Mouse (Mus musculus): ENCODE measurements around the gene 6030458C11Rik. TPM values are rescaled to one million over a fixed set of nuclear protein-coding genes. Genes with fewer than 3 reads are reported as not detected.

The 6030458C11Rik gene
- polyA plus RNA-seq (2015; fragmentation: Nextera tagmentation; extraction: Ambion mirVana) = 49.7 and 51.1 TPM in 2 replicates

GRCm38 (mm10) chr15:12824197-12824952, at the start of gene 6030458C11Rik, which contains the start of gene Drosha:
6030458C11Rik (minus strand) TSS chr15:12824649.
Drosha (plus strand) TSS chr15:12824815.
- ATAC-seq (ENCODE audit: low FRiP score, low read depth) = peak; percentile 100
- peak within 1 kb of the TSS; percentile 79 for H3K4me2 ChIP-seq (replicated peaks)
- H3K4me1 ChIP-seq = peaks cover 24% of the 10 kb centered on the region
- WGBS = under 1% methylated on average over 67 of the region's 67 CpGs
- H3K27ac ChIP-seq = peak within 1 kb of the TSS; percentile 65
- peaks cover 54% of the 10 kb centered on the region for H3K36me3 ChIP-seq
- H3K9me3 ChIP-seq = no peaks in the 10 kb centered on the region
- H3K27me3 ChIP-seq = no peaks in the 10 kb centered on the region
- peak within 1 kb of the TSS; percentile 66 for H3K4me3 ChIP-seq
- peak within 1 kb of the TSS; percentile 94 for H3K9ac ChIP-seq

GRCm38 (mm10) chr15:12867269-12867668, 42.8 kb upstream of the 6030458C11Rik start:
- Histone ChIP-seq H3K27me3 (no peaks in the 10 kb centered on the region), H3K9ac (no peak overlapping the region), H3K27ac (no peak overlapping the region), H3K4me3 (no peak overlapping the region), H3K4me1 (0 out of 2 replicates have a peak, but pooled peaks cover 2% of the 10 kb centered on the region), H3K9me3 (no peaks in the 10 kb centered on the region), H3K36me3 (peaks cover 65% of the 10 kb centered on the region), H3K4me2 (replicated peaks) (no peak overlapping the region)
- WGBS = 57% methylated on average over 8 of the region's 8 CpGs
- no peak for ATAC-seq (ENCODE audit: low FRiP score, low read depth)

- Histone ChIP-seq H3K4me1 (peaks cover 7% of the 10 kb centered on the region; the same call in 1 of the 2 replicates), H3K4me3 (no peak overlapping the region), H3K4me2 (replicated peaks) (no peak overlapping the region), H3K27ac (no peak overlapping the region), H3K36me3 (peaks cover 66% of the 10 kb centered on the region), H3K9me3 (no peaks in the 10 kb centered on the region), H3K27me3 (no peaks in the 10 kb centered on the region), H3K9ac (no peak overlapping the region)
- ATAC-seq (ENCODE audit: low FRiP score, low read depth) = no peak
- 69% methylated on average over 7 of the region's 7 CpGs for WGBS
Measured at GRCm38 (mm10) chr15:12865595-12866314, 41.3 kb upstream of the 6030458C11Rik start.

GRCm38 (mm10) chr15:12863669-12864068, 39.2 kb upstream of the 6030458C11Rik start:
- H3K9ac ChIP-seq = no peak overlapping the region
- no peak for ATAC-seq (ENCODE audit: low FRiP score, low read depth)
- H3K9me3 ChIP-seq = no peaks in the 10 kb centered on the region
- WGBS = 22% methylated on average over 1 of the region's 1 CpGs
- peaks cover 75% of the 10 kb centered on the region for H3K36me3 ChIP-seq
- no peak overlapping the region for H3K27ac ChIP-seq
- H3K4me1 ChIP-seq = peaks cover 7% of the 10 kb centered on the region; the same call in 1 of the 2 replicates
- no peaks in the 10 kb centered on the region for H3K27me3 ChIP-seq
- H3K4me2 ChIP-seq (replicated peaks) = no peak overlapping the region
- no peak overlapping the region for H3K4me3 ChIP-seq

- 67% methylated on average over 3 of the region's 3 CpGs for WGBS
Measured at GRCm38 (mm10) chr15:12862061-12862460, 37.6 kb upstream of the 6030458C11Rik start.

GRCm38 (mm10) chr15:12858645-12859044, 34.2 kb upstream of the 6030458C11Rik start:
- Histone ChIP-seq H3K27ac (no peak overlapping the region), H3K9ac (no peak overlapping the region), H3K9me3 (no peaks in the 10 kb centered on the region), H3K27me3 (no peaks in the 10 kb centered on the region), H3K4me3 (no peak overlapping the region), H3K36me3 (peaks cover 88% of the 10 kb centered on the region), H3K4me2 (replicated peaks) (no peak overlapping the region), H3K4me1 (peaks cover 5% of the 10 kb centered on the region; the same call in 1 of the 2 replicates)
- WGBS = 93% methylated on average over 3 of the region's 3 CpGs
- ATAC-seq (ENCODE audit: low FRiP score, low read depth) = no peak

More at GRCm38 (mm10) chr15:12862061-12862460, 37.6 kb upstream of the 6030458C11Rik start:
- Histone ChIP-seq H3K9ac (no peak overlapping the region), H3K4me1 (peaks cover 7% of the 10 kb centered on the region; the same call in 1 of the 2 replicates), H3K27ac (no peak overlapping the region), H3K4me2 (replicated peaks) (no peak overlapping the region), H3K36me3 (peaks cover 76% of the 10 kb centered on the region), H3K27me3 (no peaks in the 10 kb centered on the region), H3K4me3 (no peak overlapping the region), H3K9me3 (no peaks in the 10 kb centered on the region)
- no peak for ATAC-seq (ENCODE audit: low FRiP score, low read depth)

- Histone ChIP-seq H3K27me3 (no peaks in the 10 kb centered on the region), H3K36me3 (peaks cover 92% of the 10 kb centered on the region), H3K4me1 (peaks cover 5% of the 10 kb centered on the region; the same call in 1 of the 2 replicates), H3K4me3 (no peak overlapping the region), H3K4me2 (replicated peaks) (no peak overlapping the region), H3K9ac (no peak overlapping the region), H3K27ac (no peak overlapping the region), H3K9me3 (no peaks in the 10 kb centered on the region)
- ATAC-seq (ENCODE audit: low FRiP score, low read depth) = no peak
- WGBS = 93% methylated on average over 12 of the region's 12 CpGs
Measured at GRCm38 (mm10) chr15:12857840-12858516, 33.5 kb upstream of the 6030458C11Rik start.

- ATAC-seq (ENCODE audit: low FRiP score, low read depth) = no peak
- Histone ChIP-seq H3K4me3 (no peak overlapping the region), H3K27me3 (no peaks in the 10 kb centered on the region), H3K27ac (no peak overlapping the region), H3K4me1 (peaks cover 5% of the 10 kb centered on the region; the same call in 1 of the 2 replicates), H3K36me3 (peaks cover 93% of the 10 kb centered on the region), H3K4me2 (replicated peaks) (no peak overlapping the region), H3K9ac (no peak overlapping the region), H3K9me3 (no peaks in the 10 kb centered on the region)
- 98% methylated on average over 6 of the region's 6 CpGs for WGBS
Measured at GRCm38 (mm10) chr15:12856780-12857179, 32.3 kb upstream of the 6030458C11Rik start.

- H3K36me3 ChIP-seq = peaks cover 86% of the 10 kb centered on the region
- no peaks in the 10 kb centered on the region for H3K9me3 ChIP-seq
- H3K27me3 ChIP-seq = no peaks in the 10 kb centered on the region
- 93% methylated on average over 8 of the region's 8 CpGs for WGBS
- H3K4me3 ChIP-seq = no peak overlapping the region
- H3K27ac ChIP-seq = no peak overlapping the region
- H3K4me2 ChIP-seq (replicated peaks) = no peak overlapping the region
- no peaks in the 10 kb centered on the region for H3K4me1 ChIP-seq
- H3K9ac ChIP-seq = no peak overlapping the region
- ATAC-seq (ENCODE audit: low FRiP score, low read depth) = no peak
Measured at GRCm38 (mm10) chr15:12853471-12853870, 29.0 kb upstream of the 6030458C11Rik start.

- no peaks in the 10 kb centered on the region for H3K27me3 ChIP-seq
- no peak overlapping the region for H3K9ac ChIP-seq
- H3K4me3 ChIP-seq = no peak overlapping the region
- H3K36me3 ChIP-seq = peaks cover 87% of the 10 kb centered on the region
- H3K9me3 ChIP-seq = no peaks in the 10 kb centered on the region
- WGBS = 81% methylated on average over 4 of the region's 4 CpGs
- H3K4me1 ChIP-seq = peaks cover 3% of the 10 kb centered on the region; the same call in 1 of the 2 replicates
- no peak for ATAC-seq (ENCODE audit: low FRiP score, low read depth)
- H3K27ac ChIP-seq = no peak overlapping the region
- H3K4me2 ChIP-seq (replicated peaks) = no peak overlapping the region
Measured at GRCm38 (mm10) chr15:12849373-12849772, 24.9 kb upstream of the 6030458C11Rik start.

- no peak overlapping the region for H3K9ac ChIP-seq
- peaks cover 87% of the 10 kb centered on the region for H3K36me3 ChIP-seq
- H3K27me3 ChIP-seq = no peaks in the 10 kb centered on the region
- no peak overlapping the region for H3K4me2 ChIP-seq (replicated peaks)
- H3K9me3 ChIP-seq = no peaks in the 10 kb centered on the region
- ATAC-seq (ENCODE audit: low FRiP score, low read depth) = peak; percentile 80
- WGBS = 63% methylated on average over 11 of the region's 11 CpGs
- H3K4me3 ChIP-seq = no peak overlapping the region
- H3K4me1 ChIP-seq = peaks cover 3% of the 10 kb centered on the region; the same call in 1 of the 2 replicates
- H3K27ac ChIP-seq = peak overlapping the region; percentile 28; the same call in 1 of the 2 replicates
Measured at GRCm38 (mm10) chr15:12848196-12848975, 23.9 kb upstream of the 6030458C11Rik start.

Data from limb, embryonic 13.5 days (tissue).